Mouse (Mus musculus): ENCODE results near the gene Npr3.

Gene Npr3

GRCm38 (mm10) chr15:11906571-11907531, at the start of gene Npr3:
Gene Npr3 (minus strand): TSS chr15:11907287.
- DNase-seq (ENCODE audit: extremely low read depth, low read depth, low spot score), result no peak

- no peak for DNase-seq (ENCODE audit: extremely low read depth, low read depth, low spot score)
These were observed 49.0 kb upstream of the Npr3 start for GRCm38 (mm10) chr15:11956129-11956528.

- no peak for DNase-seq (ENCODE audit: extremely low read depth, low read depth, low spot score)
These were observed 47.1 kb upstream of the Npr3 start for GRCm38 (mm10) chr15:11954190-11954589.

- DNase-seq (ENCODE audit: extremely low read depth, low read depth, low spot score), result no peak
These were observed 45.1 kb upstream of the Npr3 start for GRCm38 (mm10) chr15:11952159-11952558.

GRCm38 (mm10) chr15:11951181-11951580, 44.1 kb upstream of the Npr3 start:
- DNase-seq (ENCODE audit: extremely low read depth, low read depth, low spot score), result no peak

GRCm38 (mm10) chr15:11950144-11950543, 43.1 kb upstream of the Npr3 start:
- no peak for DNase-seq (ENCODE audit: extremely low read depth, low read depth, low spot score)

- no peak for DNase-seq (ENCODE audit: extremely low read depth, low read depth, low spot score)
These were observed 42.4 kb upstream of the Npr3 start for GRCm38 (mm10) chr15:11949490-11949889.

GRCm38 (mm10) chr15:11940855-11941254, 33.8 kb upstream of the Npr3 start:
- DNase-seq (ENCODE audit: extremely low read depth, low read depth, low spot score), result no peak

GRCm38 (mm10) chr15:11927742-11928141, 20.7 kb upstream of the Npr3 start:
- DNase-seq (ENCODE audit: extremely low read depth, low read depth, low spot score), result no peak

GRCm38 (mm10) chr15:11914101-11914500, 7.0 kb upstream of the Npr3 start:
- DNase-seq (ENCODE audit: extremely low read depth, low read depth, low spot score), result no peak

GRCm38 (mm10) chr15:11909875-11910274, 2.8 kb upstream of the Npr3 start:
- no peak for DNase-seq (ENCODE audit: extremely low read depth, low read depth, low spot score)

GRCm38 (mm10) chr15:11908166-11908565, 1.1 kb upstream of the Npr3 start:
- no peak for DNase-seq (ENCODE audit: extremely low read depth, low read depth, low spot score)

- no peak for DNase-seq (ENCODE audit: extremely low read depth, low read depth, low spot score)
These were observed 991 bp downstream of the Npr3 start for GRCm38 (mm10) chr15:11906021-11906570.

GRCm38 (mm10) chr15:11904848-11905672, 2.0 kb downstream of the Npr3 start:
- no peak for DNase-seq (ENCODE audit: extremely low read depth, low read depth, low spot score)

- DNase-seq (ENCODE audit: extremely low read depth, low read depth, low spot score), result no peak
These were observed 2.8 kb downstream of the Npr3 start for GRCm38 (mm10) chr15:11904043-11904847.

- no peak for DNase-seq (ENCODE audit: extremely low read depth, low read depth, low spot score)
These were observed 3.7 kb downstream of the Npr3 start for GRCm38 (mm10) chr15:11903196-11904042.

- DNase-seq (ENCODE audit: extremely low read depth, low read depth, low spot score), result no peak
These were observed 9.5 kb downstream of the Npr3 start for GRCm38 (mm10) chr15:11897617-11898016.

GRCm38 (mm10) chr15:11897162-11897561, 9.9 kb downstream of the Npr3 start:
- DNase-seq (ENCODE audit: extremely low read depth, low read depth, low spot score), result no peak

- DNase-seq (ENCODE audit: extremely low read depth, low read depth, low spot score), result no peak
These were observed 13.1 kb downstream of the Npr3 start for GRCm38 (mm10) chr15:11893969-11894368.

GRCm38 (mm10) chr15:11891395-11891794, 15.7 kb downstream of the Npr3 start:
- DNase-seq (ENCODE audit: extremely low read depth, low read depth, low spot score), result no peak

Measured in fat pad, adult 2 months (tissue).